ENCODE assay signal across 8 mouse cellular contexts in the genomic region with DNA sequence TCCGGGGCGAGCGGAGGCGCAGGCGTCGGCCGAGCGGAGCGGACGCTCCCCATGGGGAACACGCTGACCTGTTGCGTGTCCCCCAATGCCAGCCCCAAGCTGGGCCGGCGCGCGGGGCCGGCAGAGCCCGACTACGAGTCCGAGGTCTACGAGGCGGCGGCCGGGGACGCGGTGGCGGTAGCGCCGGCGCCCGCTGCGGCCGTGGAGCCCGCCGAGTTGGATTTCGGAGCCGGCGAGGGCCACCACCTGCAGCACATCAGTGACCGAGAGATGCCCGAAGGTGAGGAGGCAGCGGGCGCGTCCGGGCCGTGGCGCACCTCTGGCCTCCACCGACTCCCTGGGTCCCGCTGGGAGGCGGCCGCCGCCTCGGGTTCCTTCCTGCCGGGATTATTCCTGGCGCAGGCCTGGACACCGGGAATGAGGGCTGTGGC. TPM values are rescaled to one million over a fixed set of nuclear protein-coding genes. Genes with fewer than 3 reads are reported as not detected.
DNase-seq lines count a peak whose midpoint lies in the region; ATAC-seq lines count a peak whose summit lies in the region.

No protein-coding gene starts in this region.

- no peaks in the 10 kb centered on the region for H3K36me3 ChIP-seq in intestine, embryonic 16.5 days (ENCODE audit: control insufficient read depth, insufficient read depth, low read length)
- no peaks in the 10 kb centered on the region for H3K36me3 ChIP-seq in liver, embryonic 12.5 days
- no peaks in the 10 kb centered on the region for H3K36me3 ChIP-seq in neural tube, embryonic 12.5 days

- peak overlapping the region; percentile 89 for H3K9ac ChIP-seq in intestine, embryonic 16.5 days (ENCODE audit: low read depth, low read length)
- peak overlapping the region; percentile 91 for H3K9ac ChIP-seq in liver, embryonic 12.5 days
- peak overlapping the region; percentile 88 for H3K9ac ChIP-seq in neural tube, embryonic 12.5 days

- no peaks in the 10 kb centered on the region for H3K9me3 ChIP-seq in intestine, embryonic 16.5 days (ENCODE audit: control insufficient read depth, low read length)
- H3K9me3 ChIP-seq in liver, embryonic 12.5 days (replicated peaks): no peaks in the 10 kb centered on the region
- no peaks in the 10 kb centered on the region for H3K9me3 ChIP-seq in neural tube, embryonic 12.5 days

- H3K4me2 ChIP-seq in intestine, embryonic 16.5 days (ENCODE audit: low read depth, low read length): peak overlapping the region; percentile 68
- H3K4me2 ChIP-seq in liver, embryonic 12.5 days: peak overlapping the region; percentile 94
- H3K4me2 ChIP-seq in neural tube, embryonic 12.5 days (replicated peaks): peak overlapping the region; percentile 91

- peak overlapping the region; percentile 86 for H3K4me3 ChIP-seq in intestine, embryonic 16.5 days (ENCODE audit: low read length)
- H3K4me3 ChIP-seq in liver, embryonic 12.5 days: peak overlapping the region; percentile 87
- H3K4me3 ChIP-seq in neural tube, embryonic 12.5 days: peak overlapping the region; percentile 95

- H3K27me3 ChIP-seq in intestine, embryonic 16.5 days (replicated peaks; ENCODE audit: control insufficient read depth, insufficient read depth, low read length): no peaks in the 10 kb centered on the region
- no peaks in the 10 kb centered on the region for H3K27me3 ChIP-seq in liver, embryonic 12.5 days (replicated peaks)
- no peaks in the 10 kb centered on the region for H3K27me3 ChIP-seq in neural tube, embryonic 12.5 days (replicated peaks)

- H3K4me1 ChIP-seq in intestine, embryonic 16.5 days (ENCODE audit: control insufficient read depth, insufficient read depth, low read length): peaks cover 16% of the 10 kb centered on the region
- H3K4me1 ChIP-seq in liver, embryonic 12.5 days: peaks cover 37% of the 10 kb centered on the region
- peaks cover 20% of the 10 kb centered on the region for H3K4me1 ChIP-seq in neural tube, embryonic 12.5 days

- peak; percentile 12 for DNase-seq in ovary, adult 18-20 months (ENCODE audit: low spot score)
- no peak for DNase-seq in ovary, postnatal 36 days (ENCODE audit: low spot score)
- DNase-seq in embryo, embryonic 11 days: peak; percentile 59
- peak; percentile 56 for DNase-seq in yolk sac, embryonic 10.5 days (ENCODE audit: low spot score)

- H3K27ac ChIP-seq in intestine, embryonic 16.5 days (ENCODE audit: low read length): peak overlapping the region; percentile 72
- peak overlapping the region; percentile 86 for H3K27ac ChIP-seq in liver, embryonic 12.5 days
- no peak overlapping the region for H3K27ac ChIP-seq in neural tube, embryonic 12.5 days

- WGBS in intestine, embryonic 16.5 days: under 1% methylated on average over 45 of the region's 55 CpGs
- 0% methylated on average over 45 of the region's 55 CpGs for WGBS in liver, embryonic 12.5 days (ENCODE audit: insufficient replicate concordance)
- under 1% methylated on average over 54 of the region's 55 CpGs for WGBS in neural tube, embryonic 12.5 days

- ATAC-seq in granulocyte monocyte progenitor cell, adult 5-6 weeks (replicated peaks; ENCODE audit: poor library complexity, severe bottlenecking): 0 out of 2 replicates have a peak, but pooled peaks have one; percentile 1
- peak; percentile 31 for ATAC-seq in intestine, embryonic 16.5 days
- peak; percentile 13; the same call in 1 of the 2 replicates for ATAC-seq in liver, embryonic 12.5 days
- ATAC-seq in neural tube, embryonic 12.5 days (ENCODE audit: low FRiP score, low read depth): no peak; the same call in 1 of the 2 replicates

RNA-seq across cellular contexts. Expression of a gene that starts 0.9 kb away (rescaled TPM):
- 7.6 and 7.8 TPM in 2 replicates for total RNA-seq in granulocyte monocyte progenitor cell, adult 5-6 weeks (2014; fragmentation: Nextera tagmentation)
- 5.1 and 7.6 TPM in 2 replicates for total RNA-seq in granulocyte monocyte progenitor cell, adult 5-6 weeks (2017)
- 3.8 TPM in 2 replicates for polyA plus RNA-seq in intestine, embryonic 16.5 days (2015; fragmentation: Nextera tagmentation; extraction: Ambion mirVana)
- 1.6 and 2.3 TPM in 2 replicates for polyA plus RNA-seq in liver, embryonic 12.5 days (2016; fragmentation: Nextera tagmentation; extraction: Ambion mirVana)
- polyA plus RNA-seq in neural tube, embryonic 12.5 days (2016; fragmentation: Nextera tagmentation; extraction: Ambion mirVana): 6.3 and 7.3 TPM in 2 replicates

RNA-seq across cellular contexts. Expression of a gene that starts 46.4 kb away (rescaled TPM):
- total RNA-seq in granulocyte monocyte progenitor cell, adult 5-6 weeks (2014; fragmentation: Nextera tagmentation): 1.2 and 1.6 TPM in 2 replicates
- 1.1 and 1.2 TPM in 2 replicates for total RNA-seq in granulocyte monocyte progenitor cell, adult 5-6 weeks (2017)
- polyA plus RNA-seq in intestine, embryonic 16.5 days (2015; fragmentation: Nextera tagmentation; extraction: Ambion mirVana): 5.7 and 6.1 TPM in 2 replicates
- 3.6 and 4.1 TPM in 2 replicates for polyA plus RNA-seq in liver, embryonic 12.5 days (2016; fragmentation: Nextera tagmentation; extraction: Ambion mirVana)
- polyA plus RNA-seq in neural tube, embryonic 12.5 days (2016; fragmentation: Nextera tagmentation; extraction: Ambion mirVana): 0.27 and 0.28 TPM in 2 replicates
